Mouse (Mus musculus) limb, embryonic 15.5 days (tissue): ENCODE measurements around the gene Cep57l1. TPM values are rescaled to one million over a fixed set of nuclear protein-coding genes. Genes with fewer than 3 reads are reported as not detected.

Experiments
- microRNA-seq: library from miRNA; unstranded; fragments of <30 nt; microRNA quantifications from one replicate; pipeline ENCODE4, GENCODE M21; 2016
- polyA plus RNA-seq: library from polyadenylated mRNA; unstranded; fragments of >200 nt; fragmentation: Nextera tagmentation; extraction: Ambion mirVana; gene quantifications from 2 replicates; pipeline ENCODE4 v1.2.1, GENCODE M21; 2015

Gene Cep57l1
- polyA plus RNA-seq, 1 experiment from 2014 or later = 22.3 TPM

Small RNA genes lying within 50 kb of the gene (microRNA-seq; reads per million reads assigned to microRNA genes)
- not detected for gene Mir3473b

Other genes with a start within 250 kb of the Cep57l1 start
- gene Ccdc162, start 93.2 kb downstream of the Cep57l1 start, polyA plus RNA-seq = 1.1 and 1.3 TPM in 2 replicates
- 47.6 and 53.8 TPM in 2 replicates for gene Sesn1, start 64 bp upstream of the Cep57l1 start, polyA plus RNA-seq
- gene Armc2, start 208.6 kb upstream of the Cep57l1 start, polyA plus RNA-seq = 3.6 and 3.8 TPM in 2 replicates